Mouse (Mus musculus) intestine, postnatal 0 days (tissue): ENCODE data around the gene Adcy2. TPM values are rescaled to one million over a fixed set of nuclear protein-coding genes. Genes with fewer than 3 reads are reported as not detected.

ENCODE experiments used
- ATAC-seq: fragments of 200-750 bp; cut with Nextera tagmentation; 2 replicates; pipeline ENCODE4 v1.8.0; 2017; ENCODE audit warnings: mild to moderate bottlenecking, moderate TSS enrichment, moderate library complexity
- H3K27ac ChIP-seq: fragments of 300-500 bp; sonication (generic); 2 replicates; pipeline ENCODE4 v1.5.1; 2014; ENCODE audit warnings: mild to moderate bottlenecking, low read depth, low read length, moderate library complexity
- H3K27me3 ChIP-seq: fragments of 300-500 bp; sonication (generic); replicated peaks from 2 replicates; pipeline ENCODE4 v1.6.1; 2014; ENCODE audit warnings: low read length, mixed read lengths; ENCODE audit not compliant: control insufficient read depth, insufficient read depth
- H3K36me3 ChIP-seq: fragments of 300-500 bp; sonication (generic); 2 replicates; pipeline ENCODE4 v1.6.1; 2014; ENCODE audit warnings: mild to moderate bottlenecking, moderate library complexity; ENCODE audit not compliant: control insufficient read depth, insufficient read depth
- H3K4me1 ChIP-seq: fragments of 300-500 bp; sonication (generic); replicated peaks from 2 replicates; pipeline ENCODE4 v1.6.1; 2014; ENCODE audit warnings: antibody characterized with exemption, low read length, mixed read lengths; ENCODE audit not compliant: control insufficient read depth, insufficient read depth
- H3K4me2 ChIP-seq: fragments of 300-500 bp; sonication (generic); replicated peaks from 2 replicates; pipeline ENCODE4 v1.6.1; 2014; ENCODE audit warnings: low read depth, mild to moderate bottlenecking, moderate library complexity
- H3K4me3 ChIP-seq: fragments of 300-500 bp; sonication (generic); 2 replicates; pipeline ENCODE4 v1.5.1; 2014; ENCODE audit warnings: low read depth, low read length
- H3K9ac ChIP-seq: fragments of 300-500 bp; sonication (generic); 2 replicates; pipeline ENCODE4 v1.6.1; 2014; ENCODE audit warnings: mild to moderate bottlenecking, low read depth, low read length
- H3K9me3 ChIP-seq: fragments of 300-500 bp; sonication (generic); 2 replicates; pipeline ENCODE4 v1.6.1; 2016; ENCODE audit warnings: mixed run types; ENCODE audit not compliant: control insufficient read depth
- CTCF ChIP-seq: sonication (generic); IDR thresholded peaks from 2 replicates; pipeline ENCODE4 v1.5.1; 2016; ENCODE audit warnings: low read depth, mild to moderate bottlenecking, control low read depth, antibody characterized with exemption, moderate library complexity
- WGBS: fragments of 180-500 bp; shearing (Covaris S2); extraction: QIAGEN DNeasy Blood & Tissue Kit; methylation state at CpG from one replicate; pipeline ENCODE4 v1.1.7; 2014; 5-methylcytosine and 5-hydroxymethylcytosine counted together
- polyA plus RNA-seq: library from polyadenylated mRNA; unstranded; fragments of >200 nt; fragmentation: Nextera tagmentation; extraction: Ambion mirVana; gene quantifications from 2 replicates; pipeline ENCODE4 v1.2.1, GENCODE M21; 2015

The Adcy2 gene
- polyA plus RNA-seq, 1 experiment from 2014 or later: 1.2 TPM

DNA sequence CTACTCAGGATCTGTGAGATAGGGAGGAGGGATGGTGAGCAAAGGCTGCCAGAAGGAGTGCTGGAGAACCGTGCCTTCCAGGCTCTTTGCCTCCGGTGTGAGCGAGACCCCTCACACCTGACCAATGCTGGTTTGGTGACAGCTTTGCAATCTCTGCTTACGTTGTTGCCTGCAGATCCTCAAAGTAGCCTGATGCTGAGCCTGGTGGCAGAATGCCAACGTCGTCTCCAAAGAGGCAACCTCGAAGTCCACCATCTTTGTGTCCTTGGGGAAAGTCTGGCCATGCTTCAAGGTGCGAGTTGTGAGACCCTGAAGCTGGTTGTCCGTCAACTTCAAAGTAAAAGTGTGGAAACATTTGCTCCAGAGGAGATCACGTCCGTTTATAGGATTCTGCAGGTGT, 415.4 kb downstream of the Adcy2 start:
- Histone ChIP-seq H3K9me3 (no peaks in the 10 kb centered on the region), H3K4me3 (no peak overlapping the region), H3K4me1 (0 out of 2 replicates have a peak, but pooled peaks cover 5% of the 10 kb centered on the region), H3K27ac (no peak overlapping the region), H3K27me3 (no peaks in the 10 kb centered on the region), H3K9ac (no peak overlapping the region), H3K4me2 (no peak overlapping the region), H3K36me3 (peaks cover 45% of the 10 kb centered on the region)
- 92% methylated on average over 11 of the region's 11 CpGs for WGBS
- ATAC-seq: no peak
- no peak for TF ChIP-seq CTCF

DNA sequence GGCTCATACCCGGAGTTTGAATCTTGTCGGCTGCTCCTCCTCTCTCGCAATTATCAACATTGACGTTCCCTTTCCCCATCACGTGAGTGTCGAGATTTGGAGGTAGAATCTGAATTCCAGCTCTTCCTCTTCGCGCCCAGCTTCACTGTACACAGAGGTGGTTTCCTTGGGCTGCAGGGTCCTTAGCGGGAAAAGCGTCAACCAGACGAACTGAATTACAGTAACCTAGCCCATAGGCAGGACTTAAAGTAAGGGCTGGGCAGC, 416.9 kb downstream of the Adcy2 start:
- WGBS: under 1% methylated on average over 11 of the region's 11 CpGs
- no peaks in the 10 kb centered on the region for H3K9me3 ChIP-seq
- peak overlapping the region; percentile 91 for H3K4me3 ChIP-seq
- peak overlapping the region; percentile 66 for H3K9ac ChIP-seq
- no peaks in the 10 kb centered on the region for H3K27me3 ChIP-seq
- 0 out of 2 replicates have a peak, but pooled peaks cover 5% of the 10 kb centered on the region for H3K4me1 ChIP-seq
- H3K4me2 ChIP-seq: peak overlapping the region; percentile 82
- no peak for TF ChIP-seq CTCF
- ATAC-seq: peak; percentile 39
- peak overlapping the region; percentile 85 for H3K27ac ChIP-seq
- peaks cover 35% of the 10 kb centered on the region for H3K36me3 ChIP-seq

DNA sequence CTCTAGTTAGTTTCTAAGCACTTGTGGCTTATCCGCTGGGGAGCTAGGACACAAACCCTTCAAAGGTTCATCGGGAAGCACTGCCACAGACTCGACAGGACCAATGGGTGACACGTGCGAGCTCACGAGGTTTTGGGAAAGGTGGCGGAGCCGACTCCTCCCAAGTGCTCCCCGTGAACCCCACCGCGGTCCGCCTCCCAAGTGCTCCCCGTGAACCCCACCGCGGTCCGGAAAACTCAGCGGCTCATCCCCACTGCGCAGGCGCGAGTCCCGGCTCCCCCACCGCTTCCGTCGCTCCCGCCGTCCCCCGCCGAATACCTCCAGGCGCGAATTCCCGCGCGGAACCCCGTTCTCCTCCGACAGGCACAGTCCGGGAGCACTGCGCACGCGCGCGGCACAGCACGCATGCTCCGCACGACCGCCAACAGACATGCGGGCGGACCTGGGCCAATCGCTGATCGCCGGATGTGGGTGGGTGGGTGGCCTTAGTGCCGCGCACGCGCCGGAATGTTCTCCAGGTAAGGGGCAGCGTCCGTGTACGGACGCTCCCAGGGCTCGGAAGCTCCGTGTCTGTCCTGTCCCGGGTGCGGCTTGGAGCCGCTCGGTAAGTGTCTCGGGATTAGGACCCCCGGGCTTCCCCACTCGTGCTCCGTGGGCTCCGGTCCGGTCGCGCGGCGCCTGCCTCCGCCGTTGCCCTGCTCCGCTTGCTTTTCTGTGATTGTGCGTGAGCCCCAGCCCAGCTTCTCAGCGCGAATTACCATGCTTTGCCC, 417.4 kb downstream of the Adcy2 start, which contains the start of the genes Mtrr and Fastkd3:
Mtrr (minus strand) TSS at position 403 of the 770 bp plus-strand sequence.
Fastkd3 (plus strand) TSS at position 488 of the 770 bp plus-strand sequence.
- Histone ChIP-seq H3K4me3 (peak within 1 kb of the TSS; percentile 91), H3K9ac (peak within 1 kb of the TSS; percentile 66), H3K27ac (peak within 1 kb of the TSS; percentile 85), H3K36me3 (peaks cover 35% of the 10 kb centered on the region), H3K4me2 (peak within 1 kb of the TSS; percentile 82), H3K9me3 (no peaks in the 10 kb centered on the region), H3K27me3 (no peaks in the 10 kb centered on the region), H3K4me1 (0 out of 2 replicates have a peak, but pooled peaks cover 5% of the 10 kb centered on the region)
- peak; percentile 99 for ATAC-seq
- TF ChIP-seq CTCF: no peak
- WGBS: under 1% methylated on average over 81 of the region's 81 CpGs

- WGBS: 17% methylated on average over 14 of the region's 14 CpGs
- TF ChIP-seq CTCF: peak; percentile 47
- Histone ChIP-seq H3K9me3 (no peaks in the 10 kb centered on the region), H3K27me3 (no peaks in the 10 kb centered on the region), H3K27ac (peak overlapping the region; percentile 85), H3K36me3 (peaks cover 33% of the 10 kb centered on the region), H3K4me2 (peak overlapping the region; percentile 82), H3K4me3 (peak overlapping the region; percentile 91), H3K9ac (peak overlapping the region; percentile 66), H3K4me1 (0 out of 2 replicates have a peak, but pooled peaks cover 5% of the 10 kb centered on the region)
- ATAC-seq: no peak; the same call in none of the 2 replicates
These were observed 418.1 kb downstream of the Adcy2 start for GRCm38 (mm10) chr13:68581086-68581740.

- Histone ChIP-seq H3K4me2 (no peak overlapping the region), H3K27ac (no peak overlapping the region), H3K27me3 (no peaks in the 10 kb centered on the region), H3K4me3 (no peak overlapping the region), H3K9me3 (no peaks in the 10 kb centered on the region), H3K9ac (no peak overlapping the region), H3K36me3 (peaks cover 13% of the 10 kb centered on the region; the same call in 1 of the 2 replicates), H3K4me1 (0 out of 2 replicates have a peak, but pooled peaks cover 3% of the 10 kb centered on the region)
- WGBS: 81% methylated on average over 7 of the region's 7 CpGs
- TF ChIP-seq CTCF: no peak
- no peak for ATAC-seq
These were observed 421.4 kb downstream of the Adcy2 start for GRCm38 (mm10) chr13:68577945-68578344.

GRCm38 (mm10) chr13:68574398-68574797, 424.9 kb downstream of the Adcy2 start:
- Histone ChIP-seq H3K4me2 (no peak overlapping the region), H3K27ac (no peak overlapping the region), H3K9me3 (no peaks in the 10 kb centered on the region), H3K27me3 (no peaks in the 10 kb centered on the region), H3K9ac (no peak overlapping the region), H3K36me3 (peaks cover 28% of the 10 kb centered on the region), H3K4me3 (no peak overlapping the region), H3K4me1 (no peaks in the 10 kb centered on the region)
- WGBS: 66% methylated on average over 4 of the region's 4 CpGs
- no peak for ATAC-seq
- no peak for TF ChIP-seq CTCF
